Mouse (Mus musculus): ENCODE measurements at regions not wholly inside any gene's neighbourhood (a gene's known extent, or its start where the extent isn't known, plus 50 kb on each side); places are given as distances from the start of the nearest gene placed in this dataset.

DNA sequence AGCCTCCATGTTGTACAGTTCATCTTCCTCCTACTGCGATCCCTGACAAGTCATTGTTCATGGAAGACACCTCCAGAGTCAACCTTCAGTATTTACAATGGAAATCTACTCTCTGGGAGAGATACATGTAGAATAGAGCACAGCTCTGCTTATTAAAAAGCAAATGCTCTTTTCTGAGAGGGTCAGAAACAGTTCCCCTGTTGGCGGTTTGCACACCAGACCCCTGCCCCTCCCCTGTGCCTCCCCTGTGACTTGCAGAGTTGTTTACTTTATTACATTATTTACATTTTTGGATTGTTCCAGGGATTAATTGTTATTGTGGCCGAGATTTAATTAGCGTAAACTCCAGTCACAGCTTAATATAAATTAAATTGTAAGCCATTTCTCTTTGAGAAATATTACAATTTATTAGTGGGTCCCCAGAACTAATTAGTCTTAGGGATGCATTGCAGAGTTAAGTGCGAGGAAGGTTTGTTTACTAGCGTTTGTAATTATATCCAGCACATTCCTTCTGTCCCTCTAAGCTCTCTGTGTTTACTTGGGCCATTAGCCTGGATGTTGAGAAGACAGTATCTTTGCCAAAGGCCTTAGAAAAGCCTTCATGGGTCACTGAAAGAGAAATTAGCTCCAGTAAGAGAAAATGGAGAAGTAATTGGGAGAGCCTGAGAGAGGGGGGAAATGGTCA lies 337.6 kb upstream of the Sel1l start:
- TF ChIP-seq ZNF384 (IDR thresholded peaks at IDR 0.05; ENCODE audit: low read depth, low read length) (no peak), ZC3H11A (IDR thresholded peaks at IDR 0.05; ENCODE audit: borderline replicate concordance, low read depth, low read length) (no peak), MAFK (IDR thresholded peaks at IDR 0.05; ENCODE audit: insufficient read depth, low read depth, low read length) (no peak)

Data from ES-E14 (cell line).